Mouse (Mus musculus): ENCODE data around the gene Ncbp2.

DNA sequence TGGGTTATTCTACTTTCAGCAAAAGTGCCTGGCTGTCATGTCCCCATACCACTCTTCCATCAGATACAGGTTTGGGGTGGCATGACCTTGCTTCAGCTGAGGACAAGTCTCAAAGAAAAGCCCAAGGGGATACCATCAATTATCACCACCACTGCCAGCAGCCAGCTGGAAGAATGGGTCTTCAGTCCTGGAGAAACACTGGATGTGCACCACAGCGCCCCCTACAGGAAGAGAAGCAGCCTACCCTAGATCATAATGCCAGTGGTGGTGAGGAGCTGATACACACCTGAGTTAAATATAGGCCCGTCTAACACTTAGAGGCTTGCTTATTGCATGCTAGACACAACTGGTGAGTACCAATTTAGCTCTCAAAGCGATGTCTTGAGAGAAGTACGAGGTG, 43.0 kb upstream of the Ncbp2 start:
- TF ChIP-seq POLR2A (IDR thresholded peaks at IDR 0.05; ENCODE audit: control insufficient read depth, extremely low read depth, insufficient read depth, low read length, poor library complexity) (no peak), CTCF (IDR thresholded peaks at IDR 0.05; ENCODE audit: borderline replicate concordance, control insufficient read depth, extremely low read depth, insufficient read depth, low read length, poor library complexity) (no peak; the same call in 1 of the 2 replicates)
